Mouse (Mus musculus): Measurements from ENCODE around the gene Tmem254a. TPM values are rescaled to one million over a fixed set of nuclear protein-coding genes. Genes with fewer than 3 reads are reported as not detected.
"Not testable (repeated sequence)": the region's sequence is repeated elsewhere in the genome, so short reads cannot be mapped to it uniquely, and the experiment has no call there.

Tmem254a gene
- polyA plus RNA-seq, 1 experiment from 2014 or later: 3.1 TPM

- H3K4me1 ChIP-seq (ENCODE audit: control insufficient read depth in 2 of 2, insufficient read depth in 2 of 2, low read length in 2 of 2); H3K9ac ChIP-seq (ENCODE audit: low read length); ATAC-seq (ENCODE audit: insufficient number of reproducible peaks, insufficient read depth, low FRiP score, low read depth); H3K27me3 ChIP-seq (ENCODE audit: control insufficient read depth, insufficient read depth, low read length); H3K9me3 ChIP-seq (ENCODE audit: control insufficient read depth, low read length); H3K4me2 ChIP-seq (ENCODE audit: low read length); H3K27ac ChIP-seq (replicated peaks in 1 of 2; ENCODE audit: control insufficient read depth in 1 of 2, insufficient read depth in 1 of 2, low read depth in 2 of 2, low read length in 2 of 2); H3K36me3 ChIP-seq (ENCODE audit: control insufficient read depth, insufficient read depth, low read length); H3K4me3 ChIP-seq (ENCODE audit: control insufficient read depth in 1 of 2, insufficient read depth in 1 of 2, low read depth in 1 of 2, low read length in 2 of 2): not testable (repeated sequence)
- no CpG with 5 or more reads among the region's 9 CpGs for WGBS
These were observed 20.2 kb downstream of the Tmem254a start for GRCm38 (mm10) chr14:25907272-25907671.

DNA sequence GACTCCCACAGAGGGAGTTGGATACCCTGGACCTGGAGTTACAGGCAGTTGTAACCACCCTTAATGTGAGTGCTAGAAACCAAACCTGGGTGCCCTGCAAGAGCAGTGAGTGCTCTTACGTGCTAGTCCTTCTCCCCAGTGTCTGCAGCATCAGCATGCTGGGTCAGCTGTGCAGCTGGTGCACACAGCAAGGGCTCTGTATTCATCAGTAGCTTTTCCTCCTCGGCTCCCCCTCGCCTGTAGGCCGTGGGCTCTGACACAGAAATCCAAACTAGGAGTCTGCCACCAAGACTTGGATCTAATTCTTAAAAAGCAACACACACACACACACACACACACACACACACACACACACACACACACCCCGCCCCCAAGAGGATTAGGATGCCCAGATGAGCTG is 22.2 kb downstream of the Tmem254a start:
- H3K27me3 ChIP-seq (ENCODE audit: control insufficient read depth, insufficient read depth, low read length); ATAC-seq (ENCODE audit: insufficient number of reproducible peaks, insufficient read depth, low FRiP score, low read depth); H3K27ac ChIP-seq (replicated peaks in 1 of 2; ENCODE audit: control insufficient read depth in 1 of 2, insufficient read depth in 1 of 2, low read depth in 2 of 2, low read length in 2 of 2); H3K4me3 ChIP-seq (ENCODE audit: control insufficient read depth in 1 of 2, insufficient read depth in 1 of 2, low read depth in 1 of 2, low read length in 2 of 2); H3K4me2 ChIP-seq (ENCODE audit: low read length); H3K36me3 ChIP-seq (ENCODE audit: control insufficient read depth, insufficient read depth, low read length); H3K9ac ChIP-seq (ENCODE audit: low read length); H3K9me3 ChIP-seq (ENCODE audit: control insufficient read depth, low read length); H3K4me1 ChIP-seq (ENCODE audit: control insufficient read depth in 2 of 2, insufficient read depth in 2 of 2, low read length in 2 of 2): not testable (repeated sequence)
- WGBS: no CpG with 5 or more reads among the region's 5 CpGs

GRCm38 (mm10) chr14:25903000-25903399 is 24.5 kb downstream of the Tmem254a start, which contains the start of gene Plac9a:
TSS of gene Plac9a (minus strand) at chr14:25903100.
- H3K36me3 ChIP-seq (ENCODE audit: control insufficient read depth, insufficient read depth, low read length); H3K27me3 ChIP-seq (ENCODE audit: control insufficient read depth, insufficient read depth, low read length); H3K27ac ChIP-seq (replicated peaks in 1 of 2; ENCODE audit: control insufficient read depth in 1 of 2, insufficient read depth in 1 of 2, low read depth in 2 of 2, low read length in 2 of 2); H3K4me2 ChIP-seq (ENCODE audit: low read length); H3K9ac ChIP-seq (ENCODE audit: low read length); ATAC-seq (ENCODE audit: insufficient number of reproducible peaks, insufficient read depth, low FRiP score, low read depth); H3K4me1 ChIP-seq (ENCODE audit: control insufficient read depth in 2 of 2, insufficient read depth in 2 of 2, low read length in 2 of 2); H3K9me3 ChIP-seq (ENCODE audit: control insufficient read depth, low read length); H3K4me3 ChIP-seq (ENCODE audit: control insufficient read depth in 1 of 2, insufficient read depth in 1 of 2, low read depth in 1 of 2, low read length in 2 of 2): not testable (repeated sequence)
- WGBS: no CpG with 5 or more reads among the region's 10 CpGs

DNA sequence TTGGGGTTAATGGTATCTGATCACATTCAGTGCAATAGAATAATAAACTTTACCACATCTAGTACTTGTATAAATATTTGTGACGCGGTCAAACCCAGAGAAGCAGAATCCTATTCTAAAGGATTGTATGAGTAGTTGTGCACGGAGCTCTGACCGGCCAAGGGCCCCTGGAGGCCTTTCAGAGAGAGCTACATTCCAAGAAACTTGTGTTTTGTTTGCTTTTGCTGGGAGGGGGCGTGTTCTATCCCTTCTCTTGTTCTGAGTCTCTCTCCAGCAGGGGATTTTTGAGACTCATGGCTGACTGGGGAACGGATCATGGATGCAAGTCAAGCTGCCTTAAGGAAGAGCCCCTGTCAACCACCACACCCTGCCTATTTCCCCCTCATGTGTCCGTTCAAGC is 31.8 kb downstream of the Tmem254a start:
- H3K27me3 ChIP-seq (ENCODE audit: control insufficient read depth, insufficient read depth, low read length); H3K4me1 ChIP-seq (ENCODE audit: control insufficient read depth in 2 of 2, insufficient read depth in 2 of 2, low read length in 2 of 2); H3K4me3 ChIP-seq (ENCODE audit: control insufficient read depth in 1 of 2, insufficient read depth in 1 of 2, low read depth in 1 of 2, low read length in 2 of 2); H3K27ac ChIP-seq (replicated peaks in 1 of 2; ENCODE audit: control insufficient read depth in 1 of 2, insufficient read depth in 1 of 2, low read depth in 2 of 2, low read length in 2 of 2); ATAC-seq (ENCODE audit: insufficient number of reproducible peaks, insufficient read depth, low FRiP score, low read depth); H3K9me3 ChIP-seq (ENCODE audit: control insufficient read depth, low read length); H3K4me2 ChIP-seq (ENCODE audit: low read length); H3K36me3 ChIP-seq (ENCODE audit: control insufficient read depth, insufficient read depth, low read length); H3K9ac ChIP-seq (ENCODE audit: low read length): not testable (repeated sequence)
- no CpG with 5 or more reads among the region's 7 CpGs for WGBS

DNA sequence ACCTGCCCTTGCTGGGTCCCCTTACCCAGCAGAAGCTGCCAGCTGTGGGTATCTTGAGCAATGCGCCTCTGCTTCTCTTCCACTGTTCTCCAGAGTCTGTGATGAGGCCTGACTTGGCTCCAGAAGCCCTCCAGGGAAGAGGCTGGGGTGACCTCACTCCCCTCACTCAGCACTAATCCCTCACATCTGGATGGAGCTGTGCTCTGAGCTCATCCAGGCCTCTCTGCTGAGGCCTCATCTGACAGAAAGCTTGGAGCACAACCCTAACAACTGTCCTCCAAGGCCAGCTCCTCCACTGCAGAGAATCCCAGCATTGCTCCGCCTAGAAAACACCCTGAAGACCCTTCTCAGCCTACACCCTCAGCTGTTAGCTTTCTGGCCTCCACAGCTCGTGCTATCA is 32.9 kb downstream of the Tmem254a start:
- ATAC-seq (ENCODE audit: insufficient number of reproducible peaks, insufficient read depth, low FRiP score, low read depth); H3K4me1 ChIP-seq (ENCODE audit: control insufficient read depth in 2 of 2, insufficient read depth in 2 of 2, low read length in 2 of 2); H3K4me3 ChIP-seq (ENCODE audit: control insufficient read depth in 1 of 2, insufficient read depth in 1 of 2, low read depth in 1 of 2, low read length in 2 of 2); H3K9ac ChIP-seq (ENCODE audit: low read length); H3K4me2 ChIP-seq (ENCODE audit: low read length); H3K27ac ChIP-seq (replicated peaks in 1 of 2; ENCODE audit: control insufficient read depth in 1 of 2, insufficient read depth in 1 of 2, low read depth in 2 of 2, low read length in 2 of 2); H3K27me3 ChIP-seq (ENCODE audit: control insufficient read depth, insufficient read depth, low read length); H3K36me3 ChIP-seq (ENCODE audit: control insufficient read depth, insufficient read depth, low read length); H3K9me3 ChIP-seq (ENCODE audit: control insufficient read depth, low read length): not testable (repeated sequence)
- WGBS: no CpG with 5 or more reads among the region's 3 CpGs

DNA sequence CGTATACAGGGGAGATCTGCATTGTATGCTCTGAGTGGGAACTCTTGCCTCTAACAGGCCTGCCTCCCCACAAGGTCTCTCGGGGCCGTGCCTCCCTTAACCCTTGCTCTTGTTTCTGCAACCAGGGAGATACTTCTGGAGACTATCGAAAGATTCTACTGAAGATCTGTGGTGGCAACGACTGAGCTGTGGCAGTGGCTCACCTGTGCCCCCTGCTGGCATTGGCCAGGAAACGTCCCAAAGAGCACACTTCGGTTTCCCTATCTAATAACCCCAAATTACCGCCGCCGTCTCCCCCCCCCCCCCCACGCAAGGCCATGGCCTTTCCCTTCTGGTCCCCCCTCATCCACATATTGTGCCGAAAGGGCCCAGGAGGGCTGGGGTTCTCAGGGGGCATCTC is 41.6 kb downstream of the Tmem254a start:
- not testable (repeated sequence) for H3K36me3 ChIP-seq (ENCODE audit: control insufficient read depth, insufficient read depth, low read length); H3K27ac ChIP-seq (replicated peaks in 1 of 2; ENCODE audit: control insufficient read depth in 1 of 2, insufficient read depth in 1 of 2, low read depth in 2 of 2, low read length in 2 of 2); ATAC-seq (ENCODE audit: insufficient number of reproducible peaks, insufficient read depth, low FRiP score, low read depth); H3K4me2 ChIP-seq (ENCODE audit: low read length); H3K27me3 ChIP-seq (ENCODE audit: control insufficient read depth, insufficient read depth, low read length); H3K9me3 ChIP-seq (ENCODE audit: control insufficient read depth, low read length); H3K9ac ChIP-seq (ENCODE audit: low read length); H3K4me3 ChIP-seq (ENCODE audit: control insufficient read depth in 1 of 2, insufficient read depth in 1 of 2, low read depth in 1 of 2, low read length in 2 of 2); H3K4me1 ChIP-seq (ENCODE audit: control insufficient read depth in 2 of 2, insufficient read depth in 2 of 2, low read length in 2 of 2)
- WGBS: no CpG with 5 or more reads among the region's 12 CpGs

- H3K27me3 ChIP-seq (ENCODE audit: control insufficient read depth, insufficient read depth, low read length); H3K36me3 ChIP-seq (ENCODE audit: control insufficient read depth, insufficient read depth, low read length); H3K27ac ChIP-seq (replicated peaks in 1 of 2; ENCODE audit: control insufficient read depth in 1 of 2, insufficient read depth in 1 of 2, low read depth in 2 of 2, low read length in 2 of 2); H3K4me3 ChIP-seq (ENCODE audit: control insufficient read depth in 1 of 2, insufficient read depth in 1 of 2, low read depth in 1 of 2, low read length in 2 of 2); H3K9me3 ChIP-seq (ENCODE audit: control insufficient read depth, low read length); H3K4me1 ChIP-seq (ENCODE audit: control insufficient read depth in 2 of 2, insufficient read depth in 2 of 2, low read length in 2 of 2); ATAC-seq (ENCODE audit: insufficient number of reproducible peaks, insufficient read depth, low FRiP score, low read depth); H3K9ac ChIP-seq (ENCODE audit: low read length); H3K4me2 ChIP-seq (ENCODE audit: low read length): not testable (repeated sequence)
- WGBS: no CpG with 5 or more reads among the region's 9 CpGs
These were observed 45.7 kb downstream of the Tmem254a start for GRCm38 (mm10) chr14:25881769-25882168.

DNA sequence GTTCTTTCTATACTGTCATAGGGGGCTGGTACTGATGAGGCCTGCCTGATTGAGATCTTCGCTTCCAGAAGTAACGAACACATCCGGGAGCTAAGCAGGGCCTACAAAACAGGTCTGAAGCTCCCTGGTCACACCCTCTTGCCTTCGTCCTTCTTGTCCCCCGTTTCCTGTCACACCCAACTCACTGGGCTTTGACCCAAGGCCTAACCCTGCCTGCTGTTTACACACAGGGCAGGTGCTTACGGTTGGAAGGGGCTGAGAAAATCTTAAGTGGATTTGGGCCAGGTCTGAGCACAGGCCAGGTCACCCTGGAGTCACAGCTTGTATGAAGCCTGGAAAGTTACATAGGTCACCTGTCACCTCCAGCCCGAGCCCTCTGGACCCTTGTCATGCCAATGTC is 50.8 kb downstream of the Tmem254a start:
- WGBS: no CpG with 5 or more reads among the region's 7 CpGs
- not testable (repeated sequence) for ATAC-seq (ENCODE audit: insufficient number of reproducible peaks, insufficient read depth, low FRiP score, low read depth)

More for the DNA sequence above, 50.8 kb downstream of the Tmem254a start:
- H3K27me3 ChIP-seq (ENCODE audit: control insufficient read depth, insufficient read depth, low read length); H3K4me2 ChIP-seq (ENCODE audit: low read length); H3K9me3 ChIP-seq (ENCODE audit: control insufficient read depth, low read length); H3K9ac ChIP-seq (ENCODE audit: low read length); H3K27ac ChIP-seq (replicated peaks in 1 of 2; ENCODE audit: control insufficient read depth in 1 of 2, insufficient read depth in 1 of 2, low read depth in 2 of 2, low read length in 2 of 2); H3K4me3 ChIP-seq (ENCODE audit: control insufficient read depth in 1 of 2, insufficient read depth in 1 of 2, low read depth in 1 of 2, low read length in 2 of 2): not testable (repeated sequence)
- peaks cover 18 to 21% of the 10 kb centered on the region in 2 experiments for H3K4me1 ChIP-seq (ENCODE audit: control insufficient read depth in 2 of 2, insufficient read depth in 2 of 2, low read length in 2 of 2)
- peaks cover 14% of the 10 kb centered on the region; the same call in 1 of the 2 replicates for H3K36me3 ChIP-seq (ENCODE audit: control insufficient read depth, insufficient read depth, low read length)

Data from heart, embryonic 14.5 days (tissue).